In genomic region chr7:116191138-116191537, GRCm38 (mm10) we compare ENCODE assay signal across 8 mouse cellular contexts.
DNase-seq lines count a peak whose midpoint lies in the region; ATAC-seq and TF ChIP-seq lines count a peak whose summit lies in the region.

No protein-coding gene starts in this region.

- H3K9me3 ChIP-seq in lung, embryonic 14.5 days (ENCODE audit: low read depth, low read length), result no peaks in the 10 kb centered on the region
- H3K9me3 ChIP-seq in embryonic facial prominence, embryonic 14.5 days (ENCODE audit: control insufficient read depth, low read length), result no peaks in the 10 kb centered on the region
- H3K9me3 ChIP-seq in liver, embryonic 12.5 days (replicated peaks), result no peaks in the 10 kb centered on the region

- peaks cover 8% of the 10 kb centered on the region for H3K4me1 ChIP-seq in lung, embryonic 14.5 days (ENCODE audit: insufficient read depth)
- peaks cover 15% of the 10 kb centered on the region for H3K4me1 ChIP-seq in embryonic facial prominence, embryonic 14.5 days (ENCODE audit: control insufficient read depth, insufficient read depth, low read length)
- no peaks in the 10 kb centered on the region for H3K4me1 ChIP-seq in liver, embryonic 12.5 days

- ATAC-seq in lung, embryonic 14.5 days (ENCODE audit: insufficient read depth), result peak; percentile 65
- peak; percentile 88 for ATAC-seq in embryonic facial prominence, embryonic 14.5 days (ENCODE audit: low read depth)
- no peak for ATAC-seq in liver, embryonic 12.5 days

- H3K4me2 ChIP-seq in lung, embryonic 14.5 days, result no peak overlapping the region
- no peak overlapping the region for H3K4me2 ChIP-seq in embryonic facial prominence, embryonic 14.5 days (ENCODE audit: low read depth, low read length)
- no peak overlapping the region for H3K4me2 ChIP-seq in liver, embryonic 12.5 days

- intact Hi-C loops in left cerebral cortex, postnatal 10 days (cut with DNase I), result no loop called here

- DNase-seq in lung, embryonic 14.5 days, result peak; percentile 58
- DNase-seq in lung, postnatal 4 days, result no peak
- peak; percentile 88 for DNase-seq in embryonic facial prominence, embryonic 14.5 days (ENCODE audit: low spot score)
- DNase-seq in left cerebral cortex, postnatal 10 days (ENCODE audit: extremely low spot score in 1 of 2, low spot score in 2 of 2), result peak; percentile 30 to 42
- DNase-seq in right cerebral cortex, postnatal 25 days, result peak; percentile 64
- no peak for DNase-seq in kidney, adult 8-10 months
- DNase-seq in urinary bladder, adult 18-20 months (ENCODE audit: low spot score in 2 of 2), result no peak

- no peaks in the 10 kb centered on the region; the same call in 1 of the 2 replicates for H3K36me3 ChIP-seq in lung, embryonic 14.5 days (ENCODE audit: insufficient read depth)
- no peaks in the 10 kb centered on the region for H3K36me3 ChIP-seq in embryonic facial prominence, embryonic 14.5 days (ENCODE audit: control insufficient read depth, insufficient read depth, low read length)
- H3K36me3 ChIP-seq in liver, embryonic 12.5 days, result no peaks in the 10 kb centered on the region; the same call in 1 of the 2 replicates

- peak overlapping the region; percentile 65; the same call in 1 of the 2 replicates for H3K27ac ChIP-seq in lung, embryonic 14.5 days (ENCODE audit: low read depth)
- H3K27ac ChIP-seq in embryonic facial prominence, embryonic 14.5 days (replicated peaks; ENCODE audit: low read depth, low read length), result peak overlapping the region; percentile 49
- H3K27ac ChIP-seq in liver, embryonic 12.5 days, result no peak overlapping the region

- 23% methylated on average over 3 of the region's 3 CpGs for WGBS in lung, embryonic 14.5 days
- 21% methylated on average over 3 of the region's 3 CpGs for WGBS in embryonic facial prominence, embryonic 14.5 days
- WGBS in liver, embryonic 12.5 days (ENCODE audit: insufficient replicate concordance), result 34% methylated on average over 3 of the region's 3 CpGs

- no peak for TF ChIP-seq CTCF in lung, embryonic 14.5 days (IDR thresholded peaks at IDR 0.05; ENCODE audit: low read depth)

- H3K9ac ChIP-seq in lung, embryonic 14.5 days, result no peak overlapping the region; the same call in 1 of the 2 replicates
- no peak overlapping the region for H3K9ac ChIP-seq in embryonic facial prominence, embryonic 14.5 days (ENCODE audit: low read depth, low read length)
- H3K9ac ChIP-seq in liver, embryonic 12.5 days, result no peak overlapping the region

- no peaks in the 10 kb centered on the region for H3K27me3 ChIP-seq in lung, embryonic 14.5 days (ENCODE audit: insufficient read depth, low read length)
- no peaks in the 10 kb centered on the region for H3K27me3 ChIP-seq in embryonic facial prominence, embryonic 14.5 days (replicated peaks; ENCODE audit: control insufficient read depth, insufficient read depth, low read length)
- no peaks in the 10 kb centered on the region for H3K27me3 ChIP-seq in liver, embryonic 12.5 days (replicated peaks)

- no peak overlapping the region for H3K4me3 ChIP-seq in lung, embryonic 14.5 days (ENCODE audit: low read depth, low read length)
- no peak overlapping the region for H3K4me3 ChIP-seq in embryonic facial prominence, embryonic 14.5 days (ENCODE audit: low read depth, low read length)
- H3K4me3 ChIP-seq in liver, embryonic 12.5 days, result no peak overlapping the region

Comparison
In these comparisons a context has a peak if more than half of its experiments do, and no peak if none do; other contexts are left out.
1. DNase-seq: peak in lung, embryonic 14.5 days (single experiment), embryonic facial prominence, embryonic 14.5 days (single experiment), left cerebral cortex, postnatal 10 days (2 of 2) and right cerebral cortex, postnatal 25 days (single experiment); none in lung, postnatal 4 days (0 of 2), kidney, adult 8-10 months (0 of 2) and urinary bladder, adult 18-20 months (0 of 2).